Mouse (Mus musculus) c-Kit-positive CD71-positive TER-119-positive erythroid progenitor cells, embryonic 14.5 days (primary cell): ENCODE measurements around the gene Galp.
"Not testable (repeated sequence)": the region's sequence is repeated elsewhere in the genome, so short reads cannot be mapped to it uniquely, and the experiment has no call there.

Source experiments
- DNase-seq: peaks from one replicate; pipeline ENCODE4 v3.0.0-alpha.2; 2013; ENCODE audit warnings: low spot score

Galp gene

DNA sequence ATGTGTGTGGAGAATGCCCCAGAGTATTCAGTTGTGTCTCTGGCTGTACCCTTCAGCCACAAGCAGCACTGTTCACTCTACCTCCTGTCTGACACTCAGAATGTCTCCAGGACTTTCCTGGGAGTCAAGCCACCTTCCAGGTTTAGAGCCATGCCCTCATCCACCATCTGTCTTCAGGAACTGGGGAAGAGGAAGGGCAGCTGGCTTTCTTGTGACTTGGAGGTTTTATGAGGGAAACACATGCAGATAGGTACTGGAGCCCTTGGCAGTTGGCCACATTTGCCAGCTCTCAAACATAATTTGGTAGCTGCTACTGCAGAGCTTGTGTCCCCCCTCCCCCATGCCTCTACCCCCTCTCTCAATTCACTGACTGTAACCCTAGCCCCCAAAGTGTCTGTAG is 17.9 kb upstream of the Galp start:
- DNase-seq: no peak

DNA sequence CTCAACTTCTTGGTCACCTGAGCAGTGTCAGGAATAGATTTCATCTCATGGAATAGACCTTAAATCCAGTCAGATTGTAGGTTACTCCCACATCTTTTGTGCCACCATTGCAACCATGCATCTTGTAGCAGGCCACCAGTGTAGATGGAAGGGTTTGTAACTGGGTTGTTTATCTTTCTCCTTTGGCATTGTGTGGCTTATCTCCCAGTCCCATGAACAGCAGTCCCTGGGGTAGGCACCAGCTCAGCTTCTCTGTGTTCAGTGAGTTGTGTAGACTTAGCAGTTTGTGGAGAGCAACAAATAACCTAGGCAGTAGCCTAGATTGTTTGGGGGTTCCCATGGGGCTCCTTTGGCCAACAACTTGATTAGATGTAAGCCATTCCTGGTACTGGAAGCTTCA is 14.0 kb upstream of the Galp start:
- DNase-seq: no peak

DNA sequence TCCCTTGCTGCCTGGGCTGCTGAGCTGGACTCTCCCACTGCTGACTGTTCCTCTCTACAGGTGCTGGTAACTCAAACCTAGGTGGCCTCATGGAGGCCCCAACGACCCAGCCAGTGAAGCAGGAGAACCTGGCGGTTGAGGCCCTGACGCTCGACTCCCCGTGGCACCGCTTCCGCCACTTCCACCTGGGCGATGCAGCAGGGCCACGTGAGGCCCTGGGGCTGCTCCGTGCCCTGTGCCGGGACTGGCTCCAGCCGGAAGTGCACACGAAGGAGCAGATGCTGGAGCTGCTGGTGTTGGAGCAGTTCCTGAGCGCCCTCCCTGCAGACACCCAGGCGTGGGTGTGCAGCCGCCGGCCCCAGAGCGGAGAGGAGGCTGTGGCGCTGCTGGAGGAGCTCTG is 13.1 kb upstream of the Galp start:
- no peak for DNase-seq

DNA sequence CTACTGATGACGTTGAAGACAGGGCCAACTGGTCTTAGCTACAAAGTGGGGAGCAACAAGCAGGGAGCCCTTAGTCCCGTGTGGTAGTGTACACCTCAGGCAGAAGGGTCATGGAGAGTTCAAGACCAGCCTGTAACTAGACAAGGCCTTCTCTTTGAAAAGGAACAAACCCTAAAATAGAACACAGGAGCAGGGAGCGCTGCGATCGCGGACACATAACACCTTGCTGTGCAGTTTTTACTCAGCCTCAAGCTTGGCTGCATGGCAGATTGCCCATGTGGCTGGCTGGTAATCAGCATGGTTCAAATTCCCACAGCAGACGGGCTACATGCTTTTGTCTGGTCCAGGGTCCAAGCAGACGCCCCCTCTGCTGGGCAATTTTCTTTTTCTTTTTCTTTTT is 12.4 kb upstream of the Galp start:
- DNase-seq: no peak

DNA sequence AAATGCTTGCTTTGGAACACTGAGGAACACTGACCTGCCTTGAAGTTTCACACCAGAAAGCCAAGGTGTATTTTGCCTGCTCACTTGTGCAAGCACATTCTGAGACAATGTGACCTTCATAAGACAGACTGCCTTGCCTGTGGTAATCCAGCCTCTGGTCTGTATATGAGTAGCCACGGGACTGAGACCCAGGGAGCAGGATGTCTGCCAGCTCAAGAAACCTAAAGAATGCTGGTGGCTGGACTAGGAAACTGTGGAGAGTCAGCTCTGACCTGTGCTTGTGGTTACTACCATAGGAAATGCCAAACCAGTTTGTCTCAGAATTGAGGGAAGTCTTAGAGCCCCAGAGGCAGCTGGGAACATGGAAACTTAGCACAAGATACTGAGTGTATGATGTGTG is 11.5 kb upstream of the Galp start:
- no peak for DNase-seq

DNA sequence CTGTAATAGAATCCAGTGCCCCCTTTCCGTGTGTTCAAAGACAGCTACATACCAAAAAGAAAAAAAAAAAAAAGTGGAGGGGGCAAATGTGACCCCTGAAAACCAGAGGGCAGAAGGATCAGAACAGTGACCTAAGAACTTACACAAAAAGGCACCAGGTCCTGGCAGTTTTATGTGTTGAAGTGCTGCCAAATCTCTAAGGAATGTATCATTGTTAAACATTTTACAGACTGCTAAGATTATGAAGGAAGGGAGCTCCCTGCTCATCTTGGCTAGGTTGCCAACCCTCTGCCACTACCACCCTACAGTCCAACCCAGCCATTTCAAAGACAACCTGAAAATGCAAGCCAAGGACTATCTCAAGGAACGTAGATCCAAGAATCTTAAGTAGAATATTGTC is 10.7 kb upstream of the Galp start:
- no peak for DNase-seq

DNA sequence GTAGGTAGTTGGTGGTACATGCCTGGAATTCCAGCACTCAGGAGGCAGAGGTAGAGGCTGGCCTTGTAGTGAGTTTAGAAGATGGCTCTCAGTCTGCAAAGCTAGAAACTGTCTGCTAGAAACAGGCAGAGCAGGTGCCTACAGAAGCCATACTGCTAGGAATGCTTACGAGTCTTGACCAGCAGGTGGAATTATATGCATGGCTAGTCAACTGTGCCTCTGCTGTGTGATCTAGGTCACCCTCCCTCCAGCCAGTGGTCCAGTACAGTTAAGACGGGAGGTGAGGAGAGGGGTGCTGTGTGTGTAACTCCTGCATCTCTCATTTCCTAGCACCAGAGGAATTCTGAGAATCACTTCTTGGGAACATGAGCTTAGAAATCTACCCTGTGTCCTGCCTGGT is 10.1 kb upstream of the Galp start:
- no peak for DNase-seq

DNA sequence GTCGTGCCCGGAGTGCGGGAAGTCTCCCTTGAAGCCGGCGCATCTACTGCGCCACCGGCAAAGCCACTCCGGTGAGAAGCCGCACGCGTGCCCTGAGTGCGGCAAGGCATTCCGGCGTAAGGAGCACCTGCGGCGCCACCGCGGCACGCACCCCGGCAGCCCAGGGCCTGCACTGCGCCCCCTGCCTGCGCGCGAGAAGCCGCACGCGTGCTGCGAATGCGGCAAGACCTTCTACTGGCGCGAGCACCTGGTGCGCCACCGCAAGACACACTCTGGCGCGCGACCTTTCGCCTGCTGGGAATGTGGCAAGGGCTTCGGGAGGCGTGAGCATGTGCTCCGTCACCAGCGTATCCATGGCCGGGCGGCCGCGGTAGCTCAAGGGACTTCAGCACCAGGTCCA is 7.3 kb upstream of the Galp start:
- no peak for DNase-seq

DNA sequence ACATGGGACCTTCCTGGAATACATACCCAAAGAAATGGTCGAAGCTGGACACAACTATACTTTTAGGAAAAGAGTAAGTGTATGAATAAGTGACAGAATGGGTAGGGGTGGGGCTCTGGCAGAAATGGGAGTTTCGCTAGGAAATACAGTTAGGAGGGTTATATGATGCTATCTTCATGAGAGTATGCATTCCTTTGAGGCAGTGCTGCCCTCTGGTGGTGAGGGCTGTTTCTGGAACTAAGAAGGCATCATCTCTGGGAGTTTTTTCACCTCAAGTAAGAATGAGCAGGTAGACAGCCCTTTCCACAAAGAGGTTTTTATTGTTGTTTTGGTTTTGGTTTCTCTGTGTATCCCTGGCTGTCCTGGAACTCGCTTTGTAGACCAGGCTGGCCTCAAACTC is 5.5 kb upstream of the Galp start:
- DNase-seq: peak; percentile 70

DNA sequence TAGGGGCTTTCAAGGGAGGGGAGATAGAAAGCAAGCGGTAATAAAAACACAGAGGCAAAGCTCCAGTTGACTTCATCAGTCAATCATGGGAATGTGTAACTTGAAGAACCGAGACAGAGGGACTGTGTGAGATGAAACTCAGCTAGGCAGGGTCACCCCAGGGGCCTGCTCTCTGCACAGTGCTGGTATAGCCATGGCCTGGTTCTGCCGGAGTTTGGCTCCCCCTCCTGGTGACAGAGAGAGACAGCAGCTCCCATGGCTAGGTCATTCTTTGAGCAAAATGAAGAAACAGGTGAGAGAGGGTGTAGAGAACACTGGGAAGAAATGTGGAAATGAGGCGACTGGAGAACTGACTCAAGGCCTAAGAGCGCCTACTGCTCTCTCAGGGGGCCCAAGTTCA is 2.8 kb upstream of the Galp start:
- peak; percentile 40 for DNase-seq

DNA sequence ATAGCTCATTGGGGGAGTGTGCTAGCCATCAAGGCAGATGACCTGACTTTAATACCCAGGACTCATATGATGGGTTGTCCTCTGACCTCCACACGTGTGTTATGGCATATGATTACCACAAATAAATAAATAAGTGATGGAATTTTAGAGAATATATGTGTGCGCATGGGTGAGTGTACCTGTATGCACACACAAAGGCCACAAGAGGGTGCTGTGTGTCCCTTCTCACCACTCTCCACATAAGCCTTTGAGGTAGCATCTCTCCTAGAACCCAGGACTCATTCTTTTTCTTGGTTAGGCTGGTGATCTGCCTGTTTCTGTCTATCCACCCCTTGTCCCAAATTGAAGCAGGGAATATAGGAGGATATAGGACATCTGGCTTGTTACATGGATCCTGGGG is 1.1 kb upstream of the Galp start:
- DNase-seq: no peak

DNA sequence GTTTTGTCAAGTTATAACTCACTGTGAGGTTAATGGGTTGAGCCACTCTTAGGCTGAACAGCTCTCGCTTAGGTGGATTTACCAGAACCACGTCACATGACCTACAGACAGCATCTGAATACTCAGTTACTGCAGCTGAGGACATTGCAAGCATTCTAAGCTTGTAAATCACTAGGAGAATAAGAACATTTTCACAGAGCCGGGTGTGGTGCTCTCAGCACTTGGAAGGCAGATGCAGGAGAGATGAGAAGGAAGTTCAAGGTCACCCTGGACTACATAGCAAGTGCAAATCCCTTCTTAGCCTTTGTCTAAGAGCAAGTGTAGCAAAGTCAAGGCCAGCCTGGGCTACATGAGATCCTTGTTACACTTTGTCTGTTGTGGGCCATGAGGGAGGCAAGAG is 7.3 kb downstream of the Galp start:
- DNase-seq: no peak

DNA sequence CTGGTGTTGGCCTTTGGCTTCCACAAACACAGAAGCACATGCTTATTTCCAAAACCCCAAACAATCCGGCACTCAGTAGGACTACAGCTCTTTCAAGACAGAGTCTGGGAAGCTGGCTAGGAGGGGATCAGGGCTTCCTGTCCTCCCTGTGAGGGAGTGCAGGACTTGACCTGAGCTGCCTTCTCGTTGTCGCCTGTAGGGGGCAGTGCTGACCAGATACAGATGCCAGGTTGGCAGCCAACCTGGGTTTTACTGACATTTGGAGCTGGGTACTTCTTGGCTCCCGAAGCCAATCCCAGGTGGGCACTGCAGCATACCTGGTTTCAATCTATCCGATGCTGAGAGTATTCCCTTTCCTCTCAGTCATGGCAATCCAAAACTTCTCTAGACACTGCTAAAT is 16.3 kb downstream of the Galp start:
- DNase-seq: peak; percentile 13

DNA sequence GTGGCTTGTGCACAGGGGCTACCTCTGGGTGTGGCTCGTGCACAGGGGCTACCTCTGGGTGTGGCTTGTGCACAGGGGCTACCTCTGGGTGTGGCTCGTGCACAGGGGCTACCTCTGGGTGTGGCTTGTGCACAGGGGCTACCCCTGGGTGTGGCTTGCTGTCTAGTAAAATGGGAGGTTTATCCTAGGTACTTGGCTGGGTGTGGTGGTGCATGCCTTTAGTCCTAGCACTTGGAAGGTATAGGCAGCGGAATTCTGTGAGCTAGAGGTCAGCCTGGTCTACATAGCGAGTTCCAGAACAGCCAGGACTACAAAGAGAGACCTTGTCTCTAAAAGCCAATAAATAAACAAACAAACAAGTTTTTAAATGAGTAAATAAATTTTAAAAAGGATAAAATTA is 17.8 kb downstream of the Galp start:
- not testable (repeated sequence) for DNase-seq

DNA sequence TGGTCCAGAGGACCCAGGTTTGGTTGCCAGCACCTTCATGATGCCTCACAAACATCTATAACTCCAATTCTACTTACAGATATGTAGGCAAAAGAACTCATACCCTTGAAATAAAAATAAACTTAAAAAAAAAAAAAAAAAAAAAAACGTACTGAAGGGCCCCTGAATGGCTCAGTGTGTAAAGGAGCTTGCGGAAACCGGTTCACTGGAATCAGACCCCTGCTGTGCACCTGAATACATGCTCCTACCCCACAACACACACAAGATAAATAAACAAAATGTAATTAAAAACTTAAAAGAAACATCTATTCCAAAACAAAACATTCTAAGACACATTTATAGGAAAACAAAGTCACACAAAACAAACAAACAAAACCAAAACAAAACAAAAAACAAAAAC is 23.3 kb downstream of the Galp start:
- no peak for DNase-seq

DNA sequence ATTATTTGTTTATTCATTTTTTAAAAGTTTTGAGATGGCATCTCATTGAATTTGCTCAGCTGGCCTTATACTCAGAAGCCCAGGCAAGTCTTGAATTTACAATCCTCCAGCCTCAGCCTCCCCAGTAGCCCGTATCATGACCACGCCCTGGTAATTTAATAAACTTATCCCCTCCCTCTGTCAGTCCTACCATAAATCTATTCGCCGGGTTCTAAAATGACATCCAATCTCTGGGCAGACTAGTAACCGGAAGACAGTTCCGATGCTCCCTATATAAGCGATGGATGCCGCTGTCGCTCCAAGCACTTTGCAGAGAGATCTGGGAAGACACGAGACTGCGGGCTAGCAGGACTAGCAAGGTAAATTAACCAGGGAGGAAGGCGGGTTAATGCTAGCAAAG is 25.1 kb downstream of the Galp start, which contains the start of gene Zscan5b:
TSS of gene Zscan5b (plus strand) at position 301 of the 400 bp plus-strand sequence.
- no peak for DNase-seq

DNA sequence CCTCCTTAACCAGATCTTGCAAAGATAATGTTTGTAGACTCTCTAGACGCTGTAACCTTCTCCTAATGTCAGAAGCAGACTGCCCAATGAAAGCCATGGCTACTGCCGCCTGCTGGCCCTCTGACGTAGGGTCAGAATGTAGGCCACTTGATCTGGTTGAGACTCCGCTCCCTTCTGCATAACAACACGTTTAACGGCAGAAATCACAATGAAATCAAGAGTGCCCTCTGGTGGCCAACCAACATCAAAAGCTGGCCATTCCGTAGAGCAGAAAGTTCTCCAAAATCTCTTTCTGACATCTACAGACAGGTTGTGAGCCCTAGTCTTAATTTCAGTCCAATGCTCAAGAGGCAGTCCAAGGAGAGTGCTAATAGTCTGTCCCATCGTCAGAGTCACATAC is 31.6 kb downstream of the Galp start:
- not testable (repeated sequence) for DNase-seq

DNA sequence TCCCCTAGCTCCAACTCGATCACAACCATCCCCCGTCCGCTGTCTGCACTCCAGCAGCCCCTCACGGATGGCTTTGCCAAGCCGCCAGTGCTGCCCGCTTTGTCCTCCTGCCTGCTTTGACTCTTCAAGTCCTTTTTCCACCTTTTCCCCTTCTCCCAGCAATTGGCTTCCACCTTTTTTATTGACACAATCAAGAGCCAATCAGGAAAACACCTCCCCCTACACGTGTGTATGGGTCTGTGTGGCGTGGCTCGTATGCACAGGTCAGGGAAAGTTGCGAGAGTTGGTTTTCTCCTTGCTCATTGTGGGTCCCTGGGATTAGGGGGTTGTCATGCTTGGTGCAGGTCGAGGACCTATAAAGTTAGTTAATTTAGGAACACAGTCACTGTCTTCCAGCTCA is 42.9 kb downstream of the Galp start:
- DNase-seq: no peak

DNA sequence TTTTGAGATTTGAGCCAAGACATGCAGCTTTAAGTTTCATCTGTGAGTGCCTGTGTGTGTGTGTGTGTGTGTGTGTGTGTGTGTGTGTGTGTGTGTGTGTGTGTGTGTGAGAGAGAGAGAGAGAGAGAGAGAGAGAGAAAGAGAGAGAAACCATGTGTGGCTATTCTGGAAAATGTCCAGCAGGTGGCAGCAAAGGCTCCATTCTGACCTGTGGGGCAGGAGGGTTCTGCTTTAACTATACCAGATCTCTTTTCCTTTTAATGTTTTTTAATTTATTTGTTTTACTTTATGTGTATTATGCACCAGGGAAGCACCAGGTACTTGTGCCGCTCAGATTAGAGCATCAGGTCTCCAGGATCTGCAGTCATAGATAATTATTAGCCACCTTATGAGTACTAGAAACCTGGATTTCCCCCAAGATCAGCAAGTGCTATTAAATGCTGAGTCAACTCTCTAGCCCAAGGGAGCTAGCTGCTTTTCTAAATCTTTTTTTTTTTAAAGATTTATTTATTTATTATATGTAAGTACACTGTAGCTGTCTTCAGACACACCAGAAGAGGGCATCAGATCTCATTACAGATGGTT is 44.0 kb downstream of the Galp start:
- peak; percentile 35 for DNase-seq

DNA sequence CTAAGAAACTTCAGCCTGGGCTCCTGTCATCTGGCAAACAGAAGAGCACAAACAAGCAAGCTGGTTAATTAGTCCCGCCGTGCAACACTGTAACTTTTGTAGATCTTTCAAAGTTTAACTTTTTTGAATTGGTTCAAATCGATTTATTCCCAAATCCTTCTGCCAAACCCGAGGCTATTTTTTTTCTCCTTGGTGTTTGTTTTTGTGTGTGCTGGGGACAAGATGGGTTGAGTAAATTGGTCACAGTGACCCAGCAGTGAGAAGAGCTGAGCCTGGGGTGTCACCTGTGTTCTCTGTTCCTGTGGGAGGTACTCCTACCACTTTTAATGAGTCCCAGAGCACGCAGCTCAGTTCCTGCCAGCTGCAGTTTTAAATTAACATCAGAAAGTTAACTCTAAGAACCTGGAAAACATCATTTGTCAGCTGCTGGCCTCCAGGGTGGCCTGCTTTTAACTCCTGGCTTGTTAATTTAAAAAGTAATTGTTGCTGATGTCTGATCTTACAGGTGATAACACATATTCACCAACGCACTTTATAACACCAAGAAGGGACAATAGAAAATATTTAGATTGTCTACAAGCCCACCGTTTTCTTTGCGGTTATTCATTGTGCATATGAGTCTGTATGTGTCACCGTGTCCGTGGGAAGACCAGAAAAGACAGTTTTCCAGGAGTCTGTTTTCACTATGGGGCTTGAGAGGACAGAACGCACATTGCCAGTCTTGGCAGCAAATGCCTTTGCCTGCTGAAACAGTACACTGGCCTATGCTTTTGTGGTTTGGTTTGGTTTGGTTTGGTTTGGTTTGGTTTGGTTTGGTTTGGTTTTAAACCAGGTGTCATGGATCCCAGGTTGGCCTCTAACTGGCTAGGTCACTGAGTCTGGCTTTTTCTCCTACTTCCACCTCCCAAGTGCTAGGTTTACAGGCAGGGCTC is 47.7 kb downstream of the Galp start:
- no peak for DNase-seq

DNA sequence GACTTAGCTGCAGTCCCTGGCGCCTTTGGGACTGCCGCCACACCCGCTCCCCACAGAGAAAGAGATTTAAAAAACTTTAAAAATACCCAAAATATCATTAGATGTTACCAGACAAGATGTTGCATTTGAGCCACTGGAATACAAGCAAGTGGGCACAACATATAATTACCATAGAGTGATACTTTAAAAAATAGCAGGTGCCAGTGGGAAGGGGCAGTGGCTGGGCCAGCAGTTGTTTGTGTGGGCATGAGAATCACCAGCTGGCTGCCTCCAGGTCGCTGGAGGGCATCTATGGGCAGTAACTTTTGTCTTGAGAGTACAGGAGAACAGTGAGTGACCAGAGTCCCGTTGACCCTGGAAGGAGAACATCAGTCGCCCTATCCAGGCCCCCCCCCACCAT is 55.5 kb downstream of the Galp start, which contains the start of gene Epp13:
TSS of gene Epp13 (plus strand) at position 301 of the 400 bp plus-strand sequence.
- DNase-seq: no peak

DNA sequence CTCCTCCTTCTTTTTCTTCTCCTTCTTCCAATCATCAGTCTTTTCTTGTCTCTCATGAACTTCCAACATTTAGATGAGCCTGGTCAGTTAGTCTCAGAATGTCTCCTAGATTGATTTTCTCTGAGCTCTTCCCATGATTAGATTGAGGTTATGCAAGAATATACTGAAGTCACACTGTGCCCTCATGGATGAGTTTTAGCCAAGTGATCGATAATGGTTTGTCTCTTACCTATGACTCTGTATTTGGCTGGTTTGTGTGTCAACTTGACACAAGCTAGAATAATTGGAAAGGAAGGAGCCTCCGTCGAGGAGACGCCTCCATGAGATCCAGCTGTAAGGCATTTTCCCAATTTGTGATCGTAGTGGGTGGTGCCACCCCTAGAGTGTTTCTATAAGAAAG is 57.6 kb downstream of the Galp start:
- DNase-seq: no peak

DNA sequence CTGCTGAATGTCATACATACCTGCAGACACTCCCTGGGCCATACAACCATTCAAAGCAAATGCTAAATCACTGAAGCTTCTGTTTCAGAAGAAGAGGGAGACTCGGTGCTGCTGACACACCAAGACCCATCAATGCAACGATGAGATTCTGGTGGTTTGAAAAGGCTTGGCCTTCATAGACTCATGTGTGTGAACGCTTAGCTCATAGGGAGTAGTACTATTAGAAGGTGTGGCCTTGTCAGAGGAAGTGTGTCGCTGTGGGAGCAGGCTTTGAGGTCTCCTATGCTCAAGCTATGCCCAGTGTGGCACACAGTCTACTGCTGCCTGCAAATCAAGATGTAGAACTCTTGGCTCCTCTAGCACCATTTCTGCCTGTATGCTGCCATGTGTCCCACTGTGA is 60.5 kb downstream of the Galp start:
- no peak for DNase-seq
